Comparison of ENCODE assay signal across 10 mouse cellular contexts in genomic region chr2:179698196-179698985, GRCm38 (mm10).
DNase-seq lines count a peak whose midpoint lies in the region; ATAC-seq lines count a peak whose summit lies in the region.
"Had no signal": no experiment of that assay in that cellular context is flagged by ENCODE, and none has a peak within 500 bp of the region (broad histone marks: within the 10 kb centered on the region; RNA-seq: fewer than 3 reads in every experiment).

No protein-coding gene starts in this region.

- H3K27ac ChIP-seq in kidney, embryonic 15.5 days, result no peak overlapping the region
- peak overlapping the region; percentile 15; the same call in 1 of the 2 replicates for H3K27ac ChIP-seq in forebrain, embryonic 16.5 days (ENCODE audit: low read length)
- H3K27ac ChIP-seq: liver, embryonic 14.5 days had no signal

- no peaks in the 10 kb centered on the region for H3K27me3 ChIP-seq in kidney, embryonic 15.5 days
- H3K27me3 ChIP-seq in forebrain, embryonic 16.5 days (replicated peaks; ENCODE audit: control insufficient read depth, insufficient read depth, low read length), result no peaks in the 10 kb centered on the region

- peak; percentile 65 for DNase-seq in kidney, postnatal 10 days
- DNase-seq in R1 (ENCODE audit: low read depth, low spot score), result peak; percentile 28
- peak; percentile 39 to 66 for DNase-seq in cerebellum, adult 18-20 months
- DNase-seq in B cell, adult 2 months, result no peak
- no peak for DNase-seq in T-cell, adult 2 months (ENCODE audit: low spot score)
- DNase-seq: gastrocnemius, postnatal 25 days had no signal

- H3K9me3 ChIP-seq in kidney, embryonic 15.5 days (replicated peaks), result no peaks in the 10 kb centered on the region
- no peaks in the 10 kb centered on the region for H3K9me3 ChIP-seq in forebrain, embryonic 16.5 days (ENCODE audit: control insufficient read depth, low read length)

- H3K9ac ChIP-seq in kidney, embryonic 15.5 days, result no peak overlapping the region
- H3K9ac ChIP-seq in forebrain, embryonic 16.5 days (replicated peaks; ENCODE audit: low read depth, low read length), result 0 out of 2 replicates have a peak overlapping the region, but pooled peaks have one; percentile 7
- H3K9ac ChIP-seq: liver, embryonic 14.5 days had no signal

- 59% methylated on average over 12 of the region's 12 CpGs for WGBS in kidney, embryonic 15.5 days
- WGBS in forebrain, embryonic 16.5 days, result 40% methylated on average over 12 of the region's 12 CpGs

- H3K4me1 ChIP-seq in kidney, embryonic 15.5 days, result peaks cover 14% of the 10 kb centered on the region
- peaks cover 13% of the 10 kb centered on the region for H3K4me1 ChIP-seq in forebrain, embryonic 16.5 days (replicated peaks; ENCODE audit: control insufficient read depth, insufficient read depth, low read length)

- H3K36me3 ChIP-seq in kidney, embryonic 15.5 days, result no peaks in the 10 kb centered on the region
- no peaks in the 10 kb centered on the region for H3K36me3 ChIP-seq in forebrain, embryonic 16.5 days (ENCODE audit: control insufficient read depth, insufficient read depth)
- H3K36me3 ChIP-seq: G1E had no signal

- ATAC-seq in kidney, embryonic 15.5 days (replicated peaks; ENCODE audit: low FRiP score), result no peak
- ATAC-seq in forebrain, embryonic 16.5 days, result no peak; the same call in 1 of the 2 replicates

- H3K4me2 ChIP-seq in kidney, embryonic 15.5 days, result no peak overlapping the region
- no peak overlapping the region for H3K4me2 ChIP-seq in forebrain, embryonic 16.5 days (ENCODE audit: low read length)

- H3K4me3 ChIP-seq in kidney, embryonic 15.5 days (replicated peaks), result no peak overlapping the region
- no peak overlapping the region for H3K4me3 ChIP-seq in forebrain, embryonic 16.5 days (replicated peaks; ENCODE audit: low read length)

Comparison
In these comparisons a context has a peak if more than half of its experiments do, and no peak if none do; other contexts are left out.
1. DNase-seq: peak in kidney, postnatal 10 days (single experiment), R1 (single experiment) and cerebellum, adult 18-20 months (2 of 2); none in B cell, adult 2 months (0 of 2) and T-cell, adult 2 months (single experiment).